Mouse (Mus musculus) intestine, embryonic 16.5 days (tissue): ENCODE measurements around the gene Tcaim. TPM values are rescaled to one million over a fixed set of nuclear protein-coding genes. Genes with fewer than 3 reads are reported as not detected.

Experiments
- ATAC-seq: fragments of 200-750 bp; cut with Nextera tagmentation; 2 replicates; pipeline ENCODE4 v1.8.0; 2017; ENCODE audit warnings: moderate TSS enrichment, moderate library complexity
- H3K27ac ChIP-seq: fragments of 300-500 bp; sonication (generic); 2 replicates; pipeline ENCODE4 v1.5.1; 2014; ENCODE audit warnings: mild to moderate bottlenecking, low read length
- H3K27me3 ChIP-seq: fragments of 300-500 bp; sonication (generic); replicated peaks from 2 replicates; pipeline ENCODE4 v1.6.1; 2014; ENCODE audit warnings: low read length, control low read depth, mixed read lengths; ENCODE audit not compliant: control insufficient read depth, insufficient read depth
- H3K36me3 ChIP-seq: fragments of 300-500 bp; sonication (generic); 2 replicates; pipeline ENCODE4 v1.6.1; 2014; ENCODE audit warnings: low read length, control low read depth; ENCODE audit not compliant: control insufficient read depth, insufficient read depth
- H3K4me1 ChIP-seq: fragments of 300-500 bp; sonication (generic); 2 replicates; pipeline ENCODE4 v1.6.1; 2014; ENCODE audit warnings: low read length, control low read depth, mixed read lengths; ENCODE audit not compliant: control insufficient read depth, insufficient read depth
- H3K4me2 ChIP-seq: fragments of 300-500 bp; sonication (generic); 2 replicates; pipeline ENCODE4 v1.6.1; 2014; ENCODE audit warnings: low read depth, low read length, control low read depth
- H3K4me3 ChIP-seq: fragments of 300-500 bp; sonication (generic); 2 replicates; pipeline ENCODE4 v1.5.1; 2014; ENCODE audit warnings: mild to moderate bottlenecking, low read length
- H3K9ac ChIP-seq: fragments of 300-500 bp; sonication (generic); 2 replicates; pipeline ENCODE4 v1.6.1; 2014; ENCODE audit warnings: low read depth, low read length
- H3K9me3 ChIP-seq: fragments of 300-500 bp; sonication (generic); 2 replicates; pipeline ENCODE4 v1.6.1; 2016; ENCODE audit warnings: low read length, control low read depth; ENCODE audit not compliant: control insufficient read depth
- WGBS: fragments of 180-500 bp; shearing (Covaris S2); extraction: QIAGEN DNeasy Blood & Tissue Kit; methylation state at CpG from one replicate; pipeline ENCODE4 v1.1.7; 2014; 5-methylcytosine and 5-hydroxymethylcytosine counted together
- polyA plus RNA-seq: library from polyadenylated mRNA; unstranded; fragments of >200 nt; fragmentation: Nextera tagmentation; extraction: Ambion mirVana; gene quantifications from 2 replicates; pipeline ENCODE4 v1.2.1, GENCODE M21; 2015

Gene Tcaim
- 5.5 and 5.6 TPM in 2 replicates for polyA plus RNA-seq

DNA sequence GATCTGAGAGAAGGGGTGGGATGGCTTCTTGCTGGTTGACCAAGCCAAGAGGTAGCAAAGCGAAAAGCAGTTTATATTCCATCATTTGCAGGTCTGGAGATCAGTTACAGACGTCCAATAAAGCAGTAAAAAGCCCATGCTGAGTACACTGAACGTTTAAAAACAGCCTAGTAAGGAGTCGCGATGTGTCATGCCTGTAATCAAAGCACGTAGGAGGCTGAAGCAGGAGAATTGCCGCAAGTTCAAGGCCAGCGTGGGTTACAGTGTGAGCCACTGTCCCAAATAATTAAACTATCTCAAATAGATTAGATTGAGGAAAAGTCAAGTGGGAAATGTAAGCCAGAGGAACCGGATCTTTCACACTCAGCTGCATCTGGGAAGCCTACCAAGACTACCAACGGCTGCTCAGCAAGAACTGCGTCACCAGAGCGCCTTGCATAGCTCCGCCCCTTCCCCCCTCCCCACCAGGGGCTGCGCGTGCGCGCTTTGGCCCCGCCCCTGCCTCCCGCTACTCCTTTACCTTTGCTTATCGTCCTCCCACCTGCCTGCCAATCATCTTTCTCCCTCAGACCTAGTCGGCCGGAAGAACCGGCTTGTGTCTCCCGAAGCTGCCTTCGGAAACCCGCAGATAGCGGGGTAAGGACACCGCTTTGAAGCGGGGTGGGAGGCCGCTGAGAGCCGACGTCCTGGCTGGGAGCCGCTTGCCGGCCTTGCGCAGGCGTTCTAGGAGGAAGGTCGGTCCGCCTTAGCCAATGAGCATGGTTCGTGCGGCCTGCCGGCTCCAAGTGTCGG lies at the start of gene Tcaim:
TSS of gene Tcaim (plus strand) at position 487 of the 792 bp plus-strand sequence.
- ATAC-seq = peak; percentile 99
- 6% methylated on average over 42 of the region's 42 CpGs for WGBS
- peak within 1 kb of the TSS; percentile 89 for H3K27ac ChIP-seq

DNA sequence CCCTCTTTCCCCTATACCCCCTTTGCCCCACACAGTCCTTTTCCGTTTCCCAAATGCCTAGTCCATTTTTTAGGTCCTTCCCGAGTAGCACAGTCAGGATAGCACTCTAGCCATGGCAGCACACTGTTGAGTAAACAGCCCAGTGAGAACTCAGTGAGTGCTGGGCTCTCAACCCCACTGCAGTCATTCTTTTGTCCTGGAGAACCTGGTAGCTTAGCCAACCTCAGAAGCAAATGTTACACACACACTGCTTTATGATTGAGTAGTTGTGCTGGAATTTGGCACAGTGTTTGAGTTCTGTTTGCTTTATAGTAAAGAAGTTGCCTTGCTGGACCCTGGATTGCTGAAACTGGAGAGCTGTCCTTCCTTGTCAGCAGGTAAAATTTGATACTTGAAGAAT lies 47.7 kb upstream of the Tcaim start:
- no peaks in the 10 kb centered on the region for H3K27me3 ChIP-seq
- H3K36me3 ChIP-seq = no peaks in the 10 kb centered on the region
- no peak overlapping the region for H3K9ac ChIP-seq
- WGBS = 51% methylated on average over 2 of the region's 2 CpGs
- no peak overlapping the region for H3K27ac ChIP-seq
- no peaks in the 10 kb centered on the region for H3K9me3 ChIP-seq
- H3K4me2 ChIP-seq = no peak overlapping the region
- no peaks in the 10 kb centered on the region for H3K4me1 ChIP-seq
- H3K4me3 ChIP-seq = no peak overlapping the region
- ATAC-seq = no peak

More for the DNA sequence above, at the start of gene Tcaim:
- H3K9me3 ChIP-seq = no peaks in the 10 kb centered on the region
- H3K4me2 ChIP-seq = peak within 1 kb of the TSS; percentile 89
- H3K4me1 ChIP-seq = peaks cover 10% of the 10 kb centered on the region
- H3K27me3 ChIP-seq = no peaks in the 10 kb centered on the region
- H3K36me3 ChIP-seq = no peaks in the 10 kb centered on the region
- H3K4me3 ChIP-seq = peak within 1 kb of the TSS; percentile 73
- peak within 1 kb of the TSS; percentile 87 for H3K9ac ChIP-seq

DNA sequence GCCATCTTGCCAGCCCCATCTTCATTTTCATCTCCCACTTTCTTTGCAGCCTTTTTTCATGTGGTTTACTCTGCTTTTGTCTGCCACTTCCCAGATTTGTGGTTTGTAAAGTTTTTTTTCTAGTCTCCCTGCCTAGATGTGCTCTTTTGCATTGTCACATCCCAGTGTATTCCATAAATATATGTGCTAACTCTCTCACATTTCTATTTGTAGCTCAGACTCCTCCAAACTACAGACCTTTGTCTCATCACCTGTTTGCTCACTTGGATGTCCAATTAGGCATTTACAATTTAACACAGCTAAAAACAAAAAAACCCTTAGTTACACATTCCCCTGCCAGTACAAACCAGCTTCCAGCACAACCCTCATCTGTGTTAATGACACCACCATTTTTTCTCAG lies 45.2 kb upstream of the Tcaim start:
- ATAC-seq = no peak
- Histone ChIP-seq H3K4me1 (no peaks in the 10 kb centered on the region), H3K9ac (no peak overlapping the region), H3K27me3 (no peaks in the 10 kb centered on the region), H3K4me2 (no peak overlapping the region), H3K36me3 (no peaks in the 10 kb centered on the region), H3K9me3 (no peaks in the 10 kb centered on the region), H3K27ac (no peak overlapping the region), H3K4me3 (no peak overlapping the region)

GRCm38 (mm10) chr9:122785231-122785630 lies 20.1 kb upstream of the Tcaim start:
- H3K27ac ChIP-seq = no peak overlapping the region
- 69% methylated on average over 5 of the region's 5 CpGs for WGBS
- no peak overlapping the region for H3K4me2 ChIP-seq

GRCm38 (mm10) chr9:122786534-122786933 lies 18.8 kb upstream of the Tcaim start:
- Histone ChIP-seq H3K4me1 (no peaks in the 10 kb centered on the region), H3K4me3 (no peak overlapping the region), H3K4me2 (no peak overlapping the region), H3K9me3 (no peaks in the 10 kb centered on the region), H3K27ac (no peak overlapping the region), H3K27me3 (no peaks in the 10 kb centered on the region), H3K36me3 (no peaks in the 10 kb centered on the region), H3K9ac (no peak overlapping the region)
- no peak for ATAC-seq
- WGBS = 88% methylated on average over 1 of the region's 1 CpGs

More at GRCm38 (mm10) chr9:122785231-122785630, 20.1 kb upstream of the Tcaim start:
- Histone ChIP-seq H3K27me3 (no peaks in the 10 kb centered on the region), H3K36me3 (no peaks in the 10 kb centered on the region), H3K4me1 (no peaks in the 10 kb centered on the region), H3K9ac (no peak overlapping the region), H3K4me3 (no peak overlapping the region), H3K9me3 (no peaks in the 10 kb centered on the region)
- no peak for ATAC-seq

- no peaks in the 10 kb centered on the region for H3K9me3 ChIP-seq
- peak overlapping the region; percentile 89 for H3K4me2 ChIP-seq
- H3K9ac ChIP-seq = peak overlapping the region; percentile 87
- peaks cover 10% of the 10 kb centered on the region for H3K4me1 ChIP-seq
- H3K27ac ChIP-seq = peak overlapping the region; percentile 89
- H3K4me3 ChIP-seq = peak overlapping the region; percentile 73
- H3K36me3 ChIP-seq = no peaks in the 10 kb centered on the region
- no peak for ATAC-seq
- 11% methylated on average over 10 of the region's 10 CpGs for WGBS
- no peaks in the 10 kb centered on the region for H3K27me3 ChIP-seq
Measured at GRCm38 (mm10) chr9:122805845-122806341, 554 bp downstream of the Tcaim start.

DNA sequence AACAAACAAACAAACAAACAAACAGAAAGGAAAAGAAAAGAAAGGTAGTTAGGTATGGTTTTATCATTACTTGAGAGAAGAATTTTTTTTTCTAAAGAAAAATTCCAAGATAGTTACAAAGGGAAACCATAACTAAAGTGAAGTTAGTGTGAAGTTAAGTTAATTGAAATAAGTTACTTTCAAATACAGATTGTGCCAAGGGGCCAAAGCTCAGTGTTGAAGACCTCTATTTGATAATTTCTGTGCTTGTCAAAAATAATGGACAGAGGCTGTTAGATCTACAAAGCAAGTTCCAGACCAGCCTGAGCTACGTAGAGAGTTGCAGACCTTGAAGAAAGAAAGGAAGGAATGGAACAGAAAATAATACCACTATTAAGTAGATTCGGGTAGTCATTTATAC lies 1.8 kb downstream of the Tcaim start:
- Histone ChIP-seq H3K4me3 (no peak overlapping the region), H3K4me2 (no peak overlapping the region), H3K9ac (no peak overlapping the region), H3K9me3 (no peaks in the 10 kb centered on the region), H3K27ac (no peak overlapping the region), H3K27me3 (no peaks in the 10 kb centered on the region), H3K4me1 (peaks cover 10% of the 10 kb centered on the region), H3K36me3 (no peaks in the 10 kb centered on the region)
- WGBS = 89% methylated on average over 2 of the region's 2 CpGs
- no peak for ATAC-seq

DNA sequence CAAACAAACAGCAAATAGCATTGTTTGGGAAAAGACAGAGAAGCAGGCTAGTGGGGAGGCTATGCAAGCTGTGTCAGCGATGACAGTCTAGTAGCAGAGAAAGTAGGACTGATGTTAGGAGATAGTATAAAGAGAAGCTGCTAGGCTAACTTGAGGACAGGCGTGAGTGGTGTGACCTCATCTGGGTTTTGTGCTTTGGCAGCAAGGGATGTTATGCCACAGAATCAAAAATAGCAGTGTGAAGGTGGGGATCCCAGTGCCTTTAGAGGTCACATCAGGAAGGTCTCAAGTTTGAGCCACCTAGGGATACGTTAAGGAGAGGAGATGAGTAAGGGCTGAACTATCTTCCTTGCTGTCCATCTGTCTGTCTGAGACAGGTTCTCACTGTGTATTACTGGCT lies 4.9 kb downstream of the Tcaim start:
- no peak overlapping the region for H3K27ac ChIP-seq
- no peaks in the 10 kb centered on the region for H3K36me3 ChIP-seq
- peaks cover 10% of the 10 kb centered on the region for H3K4me1 ChIP-seq
- H3K9ac ChIP-seq = no peak overlapping the region
- 84% methylated on average over 3 of the region's 3 CpGs for WGBS
- no peaks in the 10 kb centered on the region for H3K27me3 ChIP-seq
- H3K4me2 ChIP-seq = no peak overlapping the region
- no peaks in the 10 kb centered on the region for H3K9me3 ChIP-seq
- no peak overlapping the region for H3K4me3 ChIP-seq
- ATAC-seq = no peak

DNA sequence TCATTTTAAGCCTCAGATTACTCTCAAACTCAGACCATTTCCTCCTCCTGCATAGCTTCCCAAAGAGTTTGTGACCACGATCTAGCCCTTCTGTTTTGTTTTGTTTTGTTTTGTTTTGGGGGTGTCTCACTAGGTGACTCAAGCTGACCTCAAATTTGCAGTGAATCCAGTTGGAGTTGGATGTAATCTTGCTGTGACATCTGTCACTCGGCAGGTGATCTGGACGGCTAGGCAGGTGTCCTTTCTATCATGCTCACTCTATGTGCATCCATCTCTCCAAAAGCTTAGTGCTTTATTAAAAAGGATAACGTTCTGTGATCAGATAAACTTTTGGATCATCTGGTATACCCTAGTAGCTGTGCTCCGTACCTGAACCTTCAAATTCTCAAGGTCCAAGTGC lies 7.0 kb downstream of the Tcaim start:
- no peaks in the 10 kb centered on the region for H3K4me1 ChIP-seq
- no peaks in the 10 kb centered on the region for H3K27me3 ChIP-seq
- H3K9ac ChIP-seq = no peak overlapping the region
- no peaks in the 10 kb centered on the region for H3K9me3 ChIP-seq
- no peak for ATAC-seq
- WGBS = 80% methylated on average over 5 of the region's 5 CpGs
- H3K4me3 ChIP-seq = no peak overlapping the region
- no peak overlapping the region for H3K27ac ChIP-seq
- no peak overlapping the region for H3K4me2 ChIP-seq
- no peaks in the 10 kb centered on the region for H3K36me3 ChIP-seq
